ENCODE assay signal across 8 mouse cellular contexts in the genomic region with DNA sequence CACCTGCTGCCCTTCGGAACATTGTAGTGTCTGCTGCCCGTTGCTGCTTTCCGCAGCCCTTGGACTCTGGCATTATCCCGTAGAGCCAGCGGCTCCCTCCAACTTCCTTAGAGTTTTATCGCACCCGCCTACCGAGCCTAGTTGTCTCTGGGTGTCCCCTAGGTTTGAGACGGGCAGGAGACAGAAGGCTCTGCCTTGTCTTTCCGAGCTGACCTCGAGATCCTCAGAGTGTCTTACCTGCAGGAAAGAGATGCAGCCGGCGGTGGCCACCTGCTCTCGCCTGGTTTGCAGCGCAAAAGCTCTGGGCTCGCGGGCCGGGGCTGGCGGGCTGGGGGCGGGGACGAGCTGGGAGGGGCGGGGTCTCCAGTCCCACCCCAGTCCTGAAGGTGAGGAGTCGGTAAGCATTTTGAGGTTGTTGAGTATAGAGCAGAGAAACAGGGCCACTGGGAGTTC. TPM values are rescaled to one million over a fixed set of nuclear protein-coding genes. Genes with fewer than 3 reads are reported as not detected.
DNase-seq lines count a peak whose midpoint lies in the region; ATAC-seq and TF ChIP-seq lines count a peak whose summit lies in the region.

Gene Zfp385c (minus strand): TSS at position 292 of the 453 bp plus-strand sequence.

- no peaks in the 10 kb centered on the region for H3K9me3 ChIP-seq in lung, postnatal 0 days (ENCODE audit: low read length)
- H3K9me3 ChIP-seq in forebrain, embryonic 16.5 days (ENCODE audit: control insufficient read depth, low read length), result no peaks in the 10 kb centered on the region
- H3K9me3 ChIP-seq in liver, embryonic 11.5 days (ENCODE audit: control insufficient read depth, low read length), result no peaks in the 10 kb centered on the region
- no peaks in the 10 kb centered on the region for H3K9me3 ChIP-seq in stomach, postnatal 0 days (ENCODE audit: control insufficient read depth, low read length)

- peaks cover 5% of the 10 kb centered on the region; the same call in 1 of the 2 replicates for H3K4me1 ChIP-seq in lung, postnatal 0 days (ENCODE audit: insufficient read depth, low read depth, low read length)
- peaks cover 6% of the 10 kb centered on the region for H3K4me1 ChIP-seq in forebrain, embryonic 16.5 days (replicated peaks; ENCODE audit: control insufficient read depth, insufficient read depth, low read length)
- peaks cover 3% of the 10 kb centered on the region; the same call in 1 of the 2 replicates for H3K4me1 ChIP-seq in liver, embryonic 11.5 days (replicated peaks; ENCODE audit: control insufficient read depth, insufficient read depth, low read length)
- H3K4me1 ChIP-seq in stomach, postnatal 0 days (replicated peaks; ENCODE audit: control insufficient read depth, insufficient read depth), result no peaks in the 10 kb centered on the region

- no peak for DNase-seq in lung, postnatal 0 days (ENCODE audit: low spot score)
- DNase-seq in lung, postnatal 36 days, result no peak
- no peak for DNase-seq in liver, embryonic 11.5 days (ENCODE audit: low spot score)
- DNase-seq in stomach, postnatal 0 days (ENCODE audit: low spot score), result peak; percentile 44
- DNase-seq in left cerebral cortex, postnatal 36 days (ENCODE audit: low spot score in 2 of 2), result no peak
- DNase-seq in adipocyte (ENCODE audit: low spot score), result no peak
- no peak for DNase-seq in adrenal gland, adult 8-10 months

- intact Hi-C loops in left cerebral cortex, postnatal 36 days (cut with DNase I), result loop anchor here (10.0 kb wide), 1 partner anchor 337 kb away; the partner anchor contains the start of gene Hap1

- H3K27me3 ChIP-seq in lung, postnatal 0 days (replicated peaks; ENCODE audit: insufficient read depth, low read length), result no peaks in the 10 kb centered on the region
- peaks cover 9% of the 10 kb centered on the region for H3K27me3 ChIP-seq in forebrain, embryonic 16.5 days (replicated peaks; ENCODE audit: control insufficient read depth, insufficient read depth, low read length)
- peaks cover 24% of the 10 kb centered on the region for H3K27me3 ChIP-seq in liver, embryonic 11.5 days (replicated peaks; ENCODE audit: control insufficient read depth, insufficient read depth, low read length)
- H3K27me3 ChIP-seq in stomach, postnatal 0 days (ENCODE audit: control insufficient read depth, insufficient read depth, low read length), result peaks cover 2% of the 10 kb centered on the region; the same call in 1 of the 2 replicates

- H3K9ac ChIP-seq in lung, postnatal 0 days (replicated peaks; ENCODE audit: low read depth), result no peak within 1 kb of the TSS
- no peak within 1 kb of the TSS; the same call in 1 of the 2 replicates for H3K9ac ChIP-seq in forebrain, embryonic 16.5 days (replicated peaks; ENCODE audit: low read depth, low read length)
- H3K9ac ChIP-seq in liver, embryonic 11.5 days (ENCODE audit: low read depth, low read length), result no peak within 1 kb of the TSS; the same call in 1 of the 2 replicates
- H3K9ac ChIP-seq in stomach, postnatal 0 days (ENCODE audit: low read length), result peak within 1 kb of the TSS; percentile 35

- H3K4me2 ChIP-seq in lung, postnatal 0 days (replicated peaks; ENCODE audit: low read depth, low read length), result peak within 1 kb of the TSS; percentile 60
- H3K4me2 ChIP-seq in forebrain, embryonic 16.5 days (ENCODE audit: low read length), result peak within 1 kb of the TSS; percentile 42
- peak within 1 kb of the TSS; percentile 61 for H3K4me2 ChIP-seq in liver, embryonic 11.5 days
- peak within 1 kb of the TSS; percentile 63 for H3K4me2 ChIP-seq in stomach, postnatal 0 days (replicated peaks; ENCODE audit: low read depth)

- under 1% methylated on average over 23 of the region's 23 CpGs for WGBS in lung, postnatal 0 days
- 1% methylated on average over 21 of the region's 23 CpGs for WGBS in forebrain, embryonic 16.5 days
- 1% methylated on average over 23 of the region's 23 CpGs for WGBS in liver, embryonic 11.5 days
- WGBS in stomach, postnatal 0 days, result 3% methylated on average over 22 of the region's 23 CpGs

- no peak for TF ChIP-seq EP300 in lung, postnatal 0 days (IDR thresholded peaks at IDR 0.05)
- TF ChIP-seq EP300 in stomach, postnatal 0 days (optimal IDR thresholded peaks at IDR 0.05), result no peak

- no peak for ATAC-seq in lung, postnatal 0 days
- ATAC-seq in forebrain, embryonic 16.5 days, result no peak
- no peak for ATAC-seq in liver, embryonic 11.5 days (replicated peaks; ENCODE audit: low FRiP score)
- no peak for ATAC-seq in stomach, postnatal 0 days (ENCODE audit: low FRiP score, low TSS enrichment)

- H3K4me3 ChIP-seq in lung, postnatal 0 days (ENCODE audit: low read depth, low read length), result peak within 1 kb of the TSS; percentile 32
- H3K4me3 ChIP-seq in forebrain, embryonic 16.5 days (replicated peaks; ENCODE audit: low read length), result peak within 1 kb of the TSS; percentile 13
- peak within 1 kb of the TSS; percentile 39 for H3K4me3 ChIP-seq in liver, embryonic 11.5 days (ENCODE audit: low read depth, low read length)
- peak within 1 kb of the TSS; percentile 29 for H3K4me3 ChIP-seq in stomach, postnatal 0 days (ENCODE audit: low read depth, low read length)

- no peaks in the 10 kb centered on the region for H3K36me3 ChIP-seq in lung, postnatal 0 days (ENCODE audit: insufficient read depth, low read length)
- no peaks in the 10 kb centered on the region for H3K36me3 ChIP-seq in forebrain, embryonic 16.5 days (ENCODE audit: control insufficient read depth, insufficient read depth)
- no peaks in the 10 kb centered on the region for H3K36me3 ChIP-seq in liver, embryonic 11.5 days (ENCODE audit: control insufficient read depth, insufficient read depth, low read length)
- H3K36me3 ChIP-seq in stomach, postnatal 0 days (ENCODE audit: control insufficient read depth, insufficient read depth, low read length), result no peaks in the 10 kb centered on the region

- no peak for TF ChIP-seq CTCF in lung, postnatal 0 days (IDR thresholded peaks at IDR 0.05)
- TF ChIP-seq CTCF in stomach, postnatal 0 days (IDR thresholded peaks at IDR 0.05; ENCODE audit: low read depth), result no peak

- no peak within 1 kb of the TSS for H3K27ac ChIP-seq in lung, postnatal 0 days (ENCODE audit: low read length)
- H3K27ac ChIP-seq in forebrain, embryonic 16.5 days (ENCODE audit: low read length), result no peak within 1 kb of the TSS
- no peak within 1 kb of the TSS for H3K27ac ChIP-seq in liver, embryonic 11.5 days (ENCODE audit: low read depth, low read length)
- H3K27ac ChIP-seq in stomach, postnatal 0 days (replicated peaks), result no peak within 1 kb of the TSS

RNA-seq across cellular contexts. Expression of gene Zfp385c, which starts in this region (rescaled TPM):
- polyA plus RNA-seq in lung, postnatal 0 days (2015; fragmentation: Nextera tagmentation; extraction: Ambion mirVana), result not detected in 2 replicates
- 0.80 TPM in 1 of 2 replicates, not detected in the other for polyA plus RNA-seq in forebrain, embryonic 16.5 days (2015; fragmentation: Nextera tagmentation; extraction: Ambion mirVana)
- not detected in 2 replicates for polyA plus RNA-seq in liver, embryonic 11.5 days (2014; fragmentation: Nextera tagmentation; extraction: Ambion mirVana)
- polyA plus RNA-seq in stomach, postnatal 0 days (2015; fragmentation: Nextera tagmentation; extraction: Ambion mirVana), result 0.18 and 0.34 TPM in 2 replicates
- under 1 TPM; 0.39 to 0.47 TPM for total RNA-seq in left cerebral cortex, postnatal 36 days (2021)
- 1 to 10 TPM in 1 of 4 experiments, under 1 TPM in 3; 0.29 to 3.4 (median 0.66) TPM for total RNA-seq in adrenal gland, adult 8-10 months (2022)

Comparison
In these comparisons a context has a peak if more than half of its experiments do, and no peak if none do; other contexts are left out.
1. Peak in DNase-seq, H3K4me3 ChIP-seq, H3K9ac ChIP-seq and H3K4me2 ChIP-seq in stomach, postnatal 0 days; RNA of the gene not detected or under 1 TPM.